Mouse (Mus musculus) kidney, adult 9 months (tissue): ENCODE results near the gene Slc23a2.

ENCODE experiments used
- DNase-seq: peaks from one replicate; pipeline ENCODE4 v3.0.0; 2022

The Slc23a2 gene

GRCm38 (mm10) chr2:132016034-132016433 is 128.9 kb downstream of the Slc23a2 start:
- no peak for DNase-seq

DNA sequence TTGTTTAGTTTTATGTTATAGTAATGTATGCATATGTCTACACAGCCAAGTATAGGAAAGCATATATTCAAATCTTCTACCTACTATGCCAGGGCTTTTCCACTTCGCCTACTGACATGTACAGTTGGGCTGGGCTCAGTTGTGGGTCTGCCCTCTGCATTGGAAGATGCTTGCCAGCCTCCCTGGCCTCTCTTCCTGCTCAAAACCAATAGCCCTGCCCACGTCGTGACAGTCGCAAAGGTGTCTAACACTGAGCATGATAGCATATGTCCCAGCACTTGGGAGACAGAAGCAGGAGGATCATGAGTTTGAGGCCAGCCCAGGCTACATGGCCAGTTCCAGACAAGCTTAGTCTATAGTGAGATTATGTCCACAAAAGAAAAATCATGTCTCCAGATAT is 131.8 kb downstream of the Slc23a2 start:
- DNase-seq, result no peak

DNA sequence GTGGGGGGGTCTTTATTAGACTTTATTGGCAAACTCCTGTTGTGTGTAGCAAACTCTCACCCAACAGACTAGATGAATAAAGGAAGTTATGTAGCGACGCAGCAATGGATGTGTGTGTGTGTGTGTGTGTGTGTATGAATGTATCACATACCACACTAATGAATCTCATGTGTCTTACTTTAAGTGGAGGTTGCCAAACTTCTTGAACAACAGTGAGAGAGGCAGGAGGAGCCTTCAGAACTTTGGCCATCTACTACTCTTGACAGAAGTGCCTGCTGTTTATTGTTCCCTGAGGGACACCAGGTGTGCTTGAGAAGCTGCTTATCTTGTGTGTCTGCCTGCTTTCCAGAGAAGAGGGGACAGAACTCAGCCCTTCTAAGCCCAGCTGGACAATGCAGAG is 134.1 kb downstream of the Slc23a2 start:
- DNase-seq, result no peak

DNA sequence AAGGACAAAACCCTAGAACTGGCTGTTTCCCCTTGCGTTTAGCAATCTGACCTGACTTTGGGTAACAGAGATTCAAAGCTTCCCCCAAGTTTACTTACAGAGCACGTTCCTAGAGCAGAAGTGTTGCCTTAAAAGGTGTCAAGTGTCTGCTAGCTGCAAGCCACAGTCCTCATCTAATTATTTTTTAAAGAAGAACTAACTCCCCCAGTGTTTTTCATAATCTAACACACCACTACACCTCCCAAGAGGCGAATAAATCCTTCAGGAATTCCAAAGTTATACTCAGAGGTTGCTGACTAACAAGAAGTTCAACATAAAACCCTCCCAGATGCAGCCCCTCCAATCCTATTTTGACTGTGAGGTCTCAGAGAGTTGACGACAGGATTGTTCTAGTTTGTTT is 136.7 kb downstream of the Slc23a2 start:
- DNase-seq, result no peak

GRCm38 (mm10) chr2:132007475-132007819 is 137.5 kb downstream of the Slc23a2 start:
- no peak for DNase-seq

DNA sequence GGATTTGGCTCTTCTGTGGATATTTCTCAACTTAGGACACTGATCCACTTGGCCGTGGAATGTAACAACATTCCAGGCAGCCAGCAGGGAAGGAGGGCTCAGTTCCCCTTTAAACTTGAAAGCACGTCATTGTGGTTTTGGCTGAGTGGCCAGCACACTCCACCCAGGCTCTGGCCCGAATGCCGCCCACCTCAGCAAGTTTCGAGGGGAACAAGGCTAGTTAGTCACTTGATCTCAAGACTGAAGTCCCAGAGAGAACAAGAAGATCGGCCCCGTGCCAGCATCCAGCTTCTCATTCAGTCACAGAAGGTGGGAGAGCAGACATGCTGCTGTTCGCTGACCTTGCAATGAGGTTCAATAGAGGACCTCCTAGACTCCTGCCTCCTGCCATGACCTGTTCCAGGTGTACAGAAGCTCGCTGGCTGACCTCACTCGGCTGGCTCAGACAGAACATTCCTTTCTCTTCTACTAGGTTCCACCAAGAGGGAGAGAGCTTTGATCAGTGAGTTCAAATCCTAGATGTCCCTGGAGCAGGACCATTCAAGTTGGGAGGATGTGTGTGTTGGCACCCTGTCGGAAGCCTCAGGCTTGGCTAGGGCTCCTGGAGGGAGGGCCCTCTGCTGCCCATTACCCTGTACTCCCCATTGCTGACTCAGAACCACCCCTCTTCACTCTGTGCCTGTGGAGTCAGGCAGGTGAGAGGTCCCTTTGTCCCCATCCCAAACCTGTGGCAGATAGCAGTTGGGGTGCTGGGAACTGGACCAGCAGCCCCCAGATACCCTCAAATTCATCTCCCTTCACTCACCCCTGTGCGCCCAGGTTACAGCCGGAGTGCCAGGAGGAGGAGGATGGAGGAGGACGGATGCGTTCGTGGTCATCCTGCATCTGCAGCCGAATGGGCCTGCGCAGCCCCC is 138.1 kb downstream of the Slc23a2 start:
- DNase-seq, result peak; percentile 86

DNA sequence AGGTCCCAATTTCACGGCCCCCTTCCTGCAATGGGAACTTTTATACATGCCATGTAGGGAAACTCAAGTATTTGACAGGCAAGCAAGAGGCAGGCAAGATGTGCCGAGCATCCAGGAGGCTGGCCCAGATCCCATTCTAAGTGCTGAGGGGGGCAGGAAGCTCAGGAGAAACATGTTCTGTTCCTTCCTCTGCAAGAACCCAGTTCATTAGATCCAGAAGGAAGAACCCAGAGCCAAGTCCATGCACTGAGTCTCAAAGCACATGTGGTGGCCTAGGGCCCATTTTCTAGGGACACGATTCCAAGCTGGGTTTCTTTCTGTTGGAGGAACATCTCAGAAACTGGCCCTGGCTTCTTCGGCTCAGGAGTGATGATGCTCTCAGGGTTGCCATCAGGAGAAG is 139.5 kb downstream of the Slc23a2 start:
- DNase-seq, result no peak

DNA sequence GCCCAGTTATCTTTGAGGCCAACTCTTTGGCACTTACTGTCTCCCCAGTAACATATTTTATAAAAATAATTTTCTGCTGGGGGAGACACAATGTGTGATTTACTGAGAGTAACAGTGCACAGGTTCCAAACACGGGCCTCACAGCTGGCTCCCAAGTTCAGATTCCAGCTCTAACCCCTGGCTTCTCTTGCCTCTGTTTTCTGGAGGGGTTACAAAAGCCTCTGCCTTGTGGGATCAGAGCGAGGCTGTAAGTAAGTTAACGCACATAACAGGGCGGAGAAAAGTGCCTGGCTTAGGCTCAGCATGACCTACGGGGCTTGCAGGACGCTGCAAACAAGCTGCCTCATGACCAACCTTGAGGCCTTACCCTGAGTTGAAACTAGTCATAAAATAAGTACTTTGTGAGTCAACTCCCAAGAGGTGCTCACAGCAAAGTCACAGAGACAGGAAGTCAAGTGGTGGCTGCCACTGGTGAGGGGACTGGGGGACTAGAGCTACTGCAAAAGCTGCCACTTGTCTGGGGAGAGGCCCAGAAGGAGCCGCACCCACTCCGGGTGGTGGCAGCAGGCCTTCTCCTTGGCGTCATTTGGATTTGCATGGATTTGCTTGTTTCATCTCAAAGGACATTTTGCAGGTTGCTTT is 140.3 kb downstream of the Slc23a2 start:
- no peak for DNase-seq

DNA sequence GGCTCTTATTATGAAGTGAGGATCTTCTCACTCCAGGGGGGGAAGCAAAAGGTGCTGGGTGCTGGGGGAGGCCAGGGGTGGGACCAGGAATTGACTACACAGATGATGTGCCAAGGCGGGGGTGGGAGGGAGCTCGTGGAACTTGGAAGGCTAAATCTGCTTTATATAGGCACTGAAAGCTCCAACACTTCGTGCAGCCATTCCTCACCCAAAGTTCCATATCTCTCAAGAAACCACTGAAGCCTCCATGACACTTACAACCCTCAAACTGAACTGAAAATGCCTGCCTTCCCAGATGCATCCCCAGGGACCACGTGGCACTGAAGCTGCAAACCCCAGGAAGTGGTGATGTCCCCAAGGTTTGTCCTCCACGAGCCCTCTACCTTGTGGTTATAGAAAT is 141.0 kb downstream of the Slc23a2 start:
- no peak for DNase-seq
